Mouse (Mus musculus): ENCODE data around the gene Usp42. TPM values are rescaled to one million over a fixed set of nuclear protein-coding genes. Genes with fewer than 3 reads are reported as not detected.

Gene Usp42
- polyA plus RNA-seq (2016; fragmentation: Nextera tagmentation; extraction: Ambion mirVana): 8.0 and 8.4 TPM in 2 replicates

GRCm38 (mm10) chr5:143732180-143732891 lies at the start of gene Usp42:
Gene Usp42, minus strand, starts transcription at chr5:143732280.
- Histone ChIP-seq H3K9me3 (replicated peaks) (no peaks in the 10 kb centered on the region), H3K4me2 (peak within 1 kb of the TSS; percentile 93), H3K36me3 (peaks cover 6% of the 10 kb centered on the region), H3K4me3 (peak within 1 kb of the TSS; percentile 100), H3K27ac (peak within 1 kb of the TSS; percentile 95), H3K9ac (peak within 1 kb of the TSS; percentile 97), H3K27me3 (replicated peaks) (0 out of 2 replicates have a peak, but pooled peaks cover 5% of the 10 kb centered on the region), H3K4me1 (peaks cover 25% of the 10 kb centered on the region)
- peak; percentile 95 for ATAC-seq
- under 1% methylated on average over 65 of the region's 82 CpGs for WGBS (ENCODE audit: insufficient replicate concordance)

- Histone ChIP-seq H3K27ac (no peak overlapping the region), H3K4me3 (no peak overlapping the region), H3K27me3 (replicated peaks) (0 out of 2 replicates have a peak, but pooled peaks cover 3% of the 10 kb centered on the region), H3K4me2 (no peak overlapping the region), H3K9me3 (replicated peaks) (no peaks in the 10 kb centered on the region), H3K36me3 (no peaks in the 10 kb centered on the region), H3K4me1 (peaks cover 14% of the 10 kb centered on the region; the same call in 1 of the 2 replicates), H3K9ac (no peak overlapping the region)
- 75% methylated on average over 3 of the region's 3 CpGs for WGBS (ENCODE audit: insufficient replicate concordance)
- ATAC-seq: no peak
These were observed 28.4 kb upstream of the Usp42 start for GRCm38 (mm10) chr5:143760508-143760907.

GRCm38 (mm10) chr5:143759554-143759953 lies 27.5 kb upstream of the Usp42 start:
- no peaks in the 10 kb centered on the region for H3K9me3 ChIP-seq (replicated peaks)
- WGBS (ENCODE audit: insufficient replicate concordance): 76% methylated on average over 8 of the region's 8 CpGs
- no peak overlapping the region for H3K27ac ChIP-seq
- H3K4me2 ChIP-seq: no peak overlapping the region
- no peak for ATAC-seq
- no peaks in the 10 kb centered on the region for H3K36me3 ChIP-seq
- no peak overlapping the region for H3K4me3 ChIP-seq
- H3K4me1 ChIP-seq: peaks cover 14% of the 10 kb centered on the region; the same call in 1 of the 2 replicates
- no peak overlapping the region for H3K9ac ChIP-seq
- 0 out of 2 replicates have a peak, but pooled peaks cover 3% of the 10 kb centered on the region for H3K27me3 ChIP-seq (replicated peaks)

DNA sequence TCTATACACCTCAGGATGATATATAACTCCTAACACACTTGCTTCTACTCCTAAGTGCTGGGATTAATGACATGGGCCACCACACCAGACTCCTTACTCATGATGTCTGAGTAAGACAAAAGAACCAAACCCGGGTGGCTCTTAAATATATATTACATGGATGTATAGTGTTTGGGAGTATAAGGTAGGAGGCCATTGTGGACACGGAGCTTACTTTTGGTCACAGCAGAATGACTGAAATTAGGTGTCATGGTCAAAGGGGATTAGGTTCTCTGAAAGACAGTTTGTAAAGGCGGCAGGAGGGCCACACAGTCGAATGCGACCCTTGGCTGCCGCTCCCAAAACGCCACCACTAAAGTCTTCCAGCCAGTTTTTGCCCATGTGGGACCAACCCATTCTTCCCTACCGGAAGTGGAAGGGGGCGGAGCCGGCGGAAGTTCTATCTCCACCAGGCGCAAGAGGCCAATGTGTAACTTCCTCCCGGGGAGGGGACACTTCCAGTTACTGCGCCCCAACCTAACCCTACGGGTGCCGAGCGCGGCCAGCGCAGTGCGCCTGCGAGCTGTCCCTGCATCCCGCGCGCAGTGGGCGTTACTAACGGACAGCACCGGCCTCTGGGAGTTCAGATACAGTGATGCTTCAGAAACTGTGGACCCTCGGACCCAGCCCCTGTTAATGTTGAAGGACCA lies 25.8 kb upstream of the Usp42 start:
- Histone ChIP-seq H3K36me3 (no peaks in the 10 kb centered on the region), H3K4me2 (peak overlapping the region; percentile 68), H3K9me3 (replicated peaks) (no peaks in the 10 kb centered on the region), H3K4me1 (peaks cover 14% of the 10 kb centered on the region; the same call in 1 of the 2 replicates), H3K9ac (peak overlapping the region; percentile 42; the same call in 1 of the 2 replicates), H3K27me3 (replicated peaks) (0 out of 2 replicates have a peak, but pooled peaks cover 3% of the 10 kb centered on the region), H3K4me3 (peak overlapping the region; percentile 50), H3K27ac (no peak overlapping the region)
- ATAC-seq: peak; percentile 85
- WGBS (ENCODE audit: insufficient replicate concordance): 20% methylated on average over 28 of the region's 28 CpGs

DNA sequence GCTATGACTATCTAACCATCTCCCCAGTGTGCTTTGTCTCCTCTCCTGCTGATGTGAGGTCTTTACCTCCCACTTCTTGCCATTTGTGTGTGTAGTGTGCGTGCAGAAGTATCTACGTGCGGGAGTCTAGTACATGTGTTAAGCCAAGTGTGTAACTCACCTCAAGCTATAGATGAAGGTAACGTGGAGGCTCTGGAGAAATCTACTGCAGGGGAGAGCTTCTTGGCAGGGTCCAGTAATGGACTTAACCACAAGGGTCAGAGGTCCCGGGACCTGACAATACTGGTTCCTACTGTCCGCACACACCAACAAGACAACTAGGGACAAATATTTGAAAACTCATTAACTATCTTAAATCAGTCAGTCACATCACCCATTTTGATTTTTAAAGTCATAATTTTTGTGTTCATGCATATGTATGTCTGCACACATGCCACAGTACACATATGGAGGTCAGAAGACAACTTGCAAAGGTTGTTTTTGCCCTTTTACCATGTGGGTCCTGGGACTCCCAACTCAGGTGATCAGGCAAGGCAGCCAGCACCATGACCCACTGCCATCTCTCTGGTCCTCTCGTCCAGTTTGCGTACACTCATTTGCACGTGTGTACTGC lies 23.6 kb upstream of the Usp42 start:
- no peak overlapping the region for H3K4me2 ChIP-seq
- no peaks in the 10 kb centered on the region for H3K9me3 ChIP-seq (replicated peaks)
- H3K4me3 ChIP-seq: no peak overlapping the region
- H3K36me3 ChIP-seq: no peaks in the 10 kb centered on the region
- H3K27me3 ChIP-seq (replicated peaks): 0 out of 2 replicates have a peak, but pooled peaks cover 3% of the 10 kb centered on the region
- no peak for ATAC-seq
- 79% methylated on average over 9 of the region's 9 CpGs for WGBS (ENCODE audit: insufficient replicate concordance)
- no peak overlapping the region for H3K27ac ChIP-seq
- no peak overlapping the region for H3K9ac ChIP-seq
- peaks cover 14% of the 10 kb centered on the region; the same call in 1 of the 2 replicates for H3K4me1 ChIP-seq

DNA sequence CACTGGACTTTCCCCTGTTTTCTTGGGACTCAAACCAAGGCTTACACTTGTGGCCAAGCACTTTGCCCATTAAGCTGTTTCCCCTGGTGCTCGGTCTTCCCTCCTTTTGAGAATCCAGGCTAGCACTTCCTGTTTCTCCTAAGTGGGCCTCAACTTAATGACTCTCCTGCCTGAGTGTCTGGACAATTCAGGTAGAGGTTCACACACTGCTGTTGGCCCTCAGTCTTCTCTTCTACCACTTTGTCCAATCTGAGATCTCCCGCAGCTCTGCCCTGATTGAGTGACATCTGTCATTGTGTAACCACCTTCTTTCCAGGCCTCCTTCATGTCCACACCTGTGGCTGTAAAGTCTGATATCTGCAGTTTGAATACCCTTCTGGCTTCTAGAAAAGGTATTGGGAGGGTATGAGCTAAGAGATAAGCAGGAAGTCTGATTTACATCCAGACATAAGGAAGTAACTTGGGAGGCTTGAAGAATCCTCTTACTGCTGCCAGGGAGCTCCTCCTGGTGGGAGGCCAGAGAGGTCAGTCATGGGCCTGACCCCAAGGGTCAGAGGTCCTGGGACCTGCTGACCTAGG lies 17.6 kb upstream of the Usp42 start:
- H3K9me3 ChIP-seq (replicated peaks): no peaks in the 10 kb centered on the region
- no peak overlapping the region for H3K9ac ChIP-seq
- no peaks in the 10 kb centered on the region; the same call in 1 of the 2 replicates for H3K27me3 ChIP-seq (replicated peaks)
- H3K4me3 ChIP-seq: no peak overlapping the region
- H3K4me1 ChIP-seq: no peaks in the 10 kb centered on the region
- WGBS (ENCODE audit: insufficient replicate concordance): 42% methylated on average over 2 of the region's 2 CpGs
- no peaks in the 10 kb centered on the region for H3K36me3 ChIP-seq
- no peak overlapping the region for H3K4me2 ChIP-seq
- no peak for ATAC-seq
- no peak overlapping the region for H3K27ac ChIP-seq

DNA sequence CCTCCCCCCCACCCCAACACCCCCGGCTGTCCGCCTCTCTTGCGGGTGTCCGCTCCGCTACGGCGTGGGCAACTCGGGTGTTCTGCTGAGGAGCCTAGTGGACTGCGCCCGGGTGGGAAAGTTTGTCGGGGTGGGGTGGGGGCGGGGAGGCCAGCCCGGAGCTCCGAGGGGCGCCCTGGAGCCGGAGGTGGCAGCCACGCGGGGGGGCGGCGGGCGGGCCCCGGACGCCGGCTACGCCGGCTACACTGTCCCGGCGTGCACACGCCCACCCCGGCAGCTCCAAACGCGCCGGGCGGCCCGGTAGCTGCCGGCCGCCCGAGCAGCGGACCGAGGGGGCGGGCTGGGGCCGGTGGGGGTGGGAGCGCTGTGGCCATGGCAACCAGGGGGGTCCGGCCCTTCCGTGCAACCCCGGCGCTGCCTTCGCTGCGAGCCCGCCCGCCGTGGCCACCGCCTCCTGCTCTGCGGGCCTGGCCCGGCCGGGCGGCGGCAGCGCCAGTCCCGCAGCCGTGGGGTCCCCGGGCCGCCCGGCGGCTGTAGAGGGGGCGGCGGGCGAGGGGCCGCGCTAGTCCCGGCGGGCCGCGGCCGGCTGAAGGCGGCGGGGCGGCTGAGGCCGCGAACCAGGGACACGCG lies 482 bp downstream of the Usp42 start:
- Histone ChIP-seq H3K36me3 (peaks cover 14% of the 10 kb centered on the region), H3K9me3 (replicated peaks) (no peaks in the 10 kb centered on the region), H3K27me3 (replicated peaks) (0 out of 2 replicates have a peak, but pooled peaks cover 5% of the 10 kb centered on the region), H3K9ac (peak overlapping the region; percentile 97), H3K4me1 (peaks cover 25% of the 10 kb centered on the region), H3K4me3 (peak overlapping the region; percentile 100), H3K4me2 (peak overlapping the region; percentile 93), H3K27ac (peak overlapping the region; percentile 95)
- ATAC-seq: peak; percentile 36
- WGBS (ENCODE audit: insufficient replicate concordance): under 1% methylated on average over 54 of the region's 82 CpGs

DNA sequence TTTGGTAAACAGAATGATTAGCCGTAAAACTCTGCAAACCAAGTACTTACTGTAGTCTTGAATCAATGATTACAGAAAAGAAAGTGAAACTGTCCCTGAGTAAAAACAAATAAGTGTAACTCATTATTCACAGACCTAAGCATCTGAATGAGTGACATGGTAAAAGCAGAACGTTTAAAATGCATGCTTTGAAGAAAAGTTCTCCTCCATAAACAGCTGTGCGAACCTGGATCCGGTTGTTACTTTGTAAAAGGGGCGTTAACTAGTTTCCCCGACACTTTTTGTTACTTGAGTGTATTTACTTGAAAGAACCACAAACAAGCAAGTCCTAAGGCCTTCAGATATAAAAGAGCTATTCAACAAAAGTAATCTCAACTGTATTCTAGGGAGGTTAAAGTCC lies 1.2 kb downstream of the Usp42 start:
- Histone ChIP-seq H3K27me3 (replicated peaks) (no peaks in the 10 kb centered on the region), H3K4me2 (peak overlapping the region; percentile 93), H3K4me3 (peak overlapping the region; percentile 100), H3K9me3 (replicated peaks) (no peaks in the 10 kb centered on the region), H3K4me1 (peaks cover 25% of the 10 kb centered on the region), H3K27ac (peak overlapping the region; percentile 95), H3K9ac (peak overlapping the region; percentile 97), H3K36me3 (peaks cover 20% of the 10 kb centered on the region)
- ATAC-seq: no peak
- 13% methylated on average over 6 of the region's 6 CpGs for WGBS (ENCODE audit: insufficient replicate concordance)

DNA sequence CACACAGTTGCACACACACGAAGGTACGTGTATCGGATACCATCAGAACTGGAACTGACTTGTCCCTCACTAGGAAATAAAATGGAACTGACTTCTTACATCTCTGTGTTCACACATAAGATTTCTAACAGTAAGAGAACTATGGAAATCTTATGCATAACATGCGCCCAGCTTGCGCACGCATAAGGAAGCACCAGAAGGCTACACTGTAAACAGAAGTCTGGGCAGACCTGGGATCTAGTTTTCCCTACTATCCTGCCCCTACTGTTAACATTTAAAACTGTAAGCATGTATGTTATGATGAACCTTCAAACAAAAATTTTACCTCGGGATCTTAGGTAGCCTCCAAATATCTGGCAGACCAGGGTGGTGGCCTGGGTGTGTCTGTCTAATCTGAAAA lies 10.1 kb downstream of the Usp42 start:
- Histone ChIP-seq H3K27me3 (replicated peaks) (no peaks in the 10 kb centered on the region), H3K4me1 (peaks cover 12% of the 10 kb centered on the region), H3K9ac (no peak overlapping the region), H3K36me3 (peaks cover 97% of the 10 kb centered on the region), H3K9me3 (replicated peaks) (no peaks in the 10 kb centered on the region), H3K4me3 (no peak overlapping the region), H3K27ac (no peak overlapping the region), H3K4me2 (no peak overlapping the region)
- WGBS (ENCODE audit: insufficient replicate concordance): 82% methylated on average over 7 of the region's 7 CpGs
- ATAC-seq: 0 out of 2 replicates have a peak, but pooled peaks have one; percentile 40

DNA sequence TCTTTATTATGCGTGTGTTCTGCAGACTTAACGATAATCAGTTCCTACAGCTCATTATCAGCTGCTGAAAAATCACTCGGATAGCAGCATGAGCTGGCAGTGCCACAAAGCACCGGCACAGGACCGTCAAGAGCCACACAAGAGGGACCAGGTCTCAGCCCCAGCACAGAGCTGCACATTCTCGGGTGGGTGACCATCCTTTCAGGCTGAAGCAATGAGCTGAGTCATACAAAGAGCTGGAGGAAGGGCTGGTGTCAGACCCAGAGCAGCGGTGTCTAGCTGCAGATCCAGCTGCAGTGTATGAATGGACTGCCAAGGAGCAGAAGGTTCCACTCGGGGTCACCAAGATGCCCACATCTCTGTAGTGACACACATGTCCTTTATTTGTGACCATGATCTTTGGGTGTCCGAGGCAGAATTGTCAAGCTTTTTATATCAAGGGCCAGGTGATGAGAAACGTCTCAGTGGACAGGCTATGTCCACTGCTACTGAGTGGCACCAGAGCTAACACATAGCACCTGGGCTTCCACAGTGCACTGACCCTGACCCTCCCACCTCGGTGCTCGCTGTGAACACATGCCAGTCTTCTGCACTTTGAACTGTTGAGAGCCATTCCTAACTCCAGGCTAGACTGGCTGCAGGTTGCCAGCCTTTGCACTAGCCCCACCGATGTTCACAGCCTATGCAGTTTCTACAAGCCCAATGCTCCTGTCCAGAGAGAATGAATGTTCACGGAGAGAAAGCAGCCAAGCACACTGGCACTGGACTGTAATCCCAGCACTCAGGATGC lies 19.9 kb downstream of the Usp42 start:
- 83% methylated on average over 14 of the region's 14 CpGs for WGBS (ENCODE audit: insufficient replicate concordance)
- Histone ChIP-seq H3K27ac (0 out of 2 replicates have a peak overlapping the region, but pooled peaks have one; percentile 4), H3K4me3 (no peak overlapping the region), H3K27me3 (replicated peaks) (no peaks in the 10 kb centered on the region), H3K4me1 (no peaks in the 10 kb centered on the region), H3K4me2 (no peak overlapping the region), H3K36me3 (peaks cover 93% of the 10 kb centered on the region), H3K9ac (no peak overlapping the region), H3K9me3 (replicated peaks) (no peaks in the 10 kb centered on the region)
- no peak for ATAC-seq
